Mouse (Mus musculus): ENCODE measurements at regions not wholly inside any gene's neighbourhood (a gene's known extent, or its start where the extent isn't known, plus 50 kb on each side); places are given as distances from the start of the nearest gene placed in this dataset.
"Not testable (repeated sequence)": the region's sequence is repeated elsewhere in the genome, so short reads cannot be mapped to it uniquely, and the experiment has no call there.

DNA sequence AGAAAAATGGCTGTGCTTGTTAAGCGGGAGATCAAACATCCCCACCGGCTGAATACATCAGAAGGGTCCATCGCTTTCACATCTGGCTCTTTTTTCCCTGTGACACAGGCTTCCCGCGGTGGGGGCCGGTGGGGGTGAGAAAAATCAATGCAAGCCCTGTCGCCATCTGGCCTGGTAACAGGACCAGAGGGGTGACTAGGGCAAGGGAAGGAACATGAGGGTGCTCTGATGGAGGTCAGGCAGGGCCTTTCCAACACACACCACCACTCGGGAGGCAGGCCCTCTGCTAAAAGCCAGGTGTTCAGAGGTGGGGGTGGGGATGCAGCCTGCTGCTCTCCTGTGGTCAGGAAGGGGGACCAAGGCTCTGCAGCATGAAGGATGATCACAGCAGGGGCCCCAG lies 107.5 kb upstream of the Syt13 start:
- Histone ChIP-seq H3K4me3 (ENCODE audit: control insufficient read depth, insufficient read depth, low read length) (no peak overlapping the region), H3K27ac (ENCODE audit: control insufficient read depth, insufficient read depth, low read length) (no peak overlapping the region), H3K27me3 (ENCODE audit: control insufficient read depth, insufficient read depth, low read length) (no peaks in the 10 kb centered on the region), H3K36me3 (ENCODE audit: control insufficient read depth, insufficient read depth, low read length) (no peaks in the 10 kb centered on the region), H3K4me1 (replicated peaks; ENCODE audit: control insufficient read depth, insufficient read depth, low read length) (no peaks in the 10 kb centered on the region)
- WGBS, result 22% methylated on average over 8 of the region's 8 CpGs
- TF ChIP-seq POLR2A (IDR thresholded peaks at IDR 0.05; ENCODE audit: control insufficient read depth, extremely low read depth, insufficient read depth, low read length, poor library complexity) (no peak), CTCF (IDR thresholded peaks at IDR 0.05; ENCODE audit: borderline replicate concordance, control insufficient read depth, extremely low read depth, insufficient read depth, low read length, poor library complexity) (no peak)
- DNase-seq, result no peak

DNA sequence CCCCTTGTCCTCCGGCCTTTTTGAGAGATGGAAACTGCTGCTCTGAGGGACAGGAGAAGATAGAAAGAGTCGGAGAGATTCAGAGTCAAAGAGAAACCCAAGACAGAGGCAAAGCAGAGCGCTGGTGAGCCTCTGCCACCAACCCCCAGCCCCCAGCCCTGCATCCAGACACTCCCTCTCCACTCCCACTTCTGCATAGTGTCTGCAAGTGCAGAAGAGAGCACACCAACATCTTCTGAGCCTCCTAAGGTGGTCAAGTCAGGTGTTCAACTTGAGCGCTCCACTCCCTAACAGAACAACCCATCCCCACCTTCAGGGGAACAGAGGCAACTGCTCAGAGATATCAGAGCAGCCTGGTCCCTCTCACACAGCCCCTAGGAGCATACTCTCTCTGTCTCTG lies 106.8 kb upstream of the Syt13 start:
- Histone ChIP-seq H3K4me3 (ENCODE audit: control insufficient read depth, insufficient read depth, low read length) (no peak overlapping the region), H3K36me3 (ENCODE audit: control insufficient read depth, insufficient read depth, low read length) (no peaks in the 10 kb centered on the region), H3K4me1 (replicated peaks; ENCODE audit: control insufficient read depth, insufficient read depth, low read length) (no peaks in the 10 kb centered on the region), H3K27me3 (ENCODE audit: control insufficient read depth, insufficient read depth, low read length) (no peaks in the 10 kb centered on the region), H3K27ac (ENCODE audit: control insufficient read depth, insufficient read depth, low read length) (no peak overlapping the region)
- 78% methylated on average over 4 of the region's 4 CpGs for WGBS
- TF ChIP-seq POLR2A (IDR thresholded peaks at IDR 0.05; ENCODE audit: control insufficient read depth, extremely low read depth, insufficient read depth, low read length, poor library complexity), result no peak
- no peak for TF ChIP-seq CTCF (IDR thresholded peaks at IDR 0.05; ENCODE audit: borderline replicate concordance, control insufficient read depth, extremely low read depth, insufficient read depth, low read length, poor library complexity)
- DNase-seq, result no peak

DNA sequence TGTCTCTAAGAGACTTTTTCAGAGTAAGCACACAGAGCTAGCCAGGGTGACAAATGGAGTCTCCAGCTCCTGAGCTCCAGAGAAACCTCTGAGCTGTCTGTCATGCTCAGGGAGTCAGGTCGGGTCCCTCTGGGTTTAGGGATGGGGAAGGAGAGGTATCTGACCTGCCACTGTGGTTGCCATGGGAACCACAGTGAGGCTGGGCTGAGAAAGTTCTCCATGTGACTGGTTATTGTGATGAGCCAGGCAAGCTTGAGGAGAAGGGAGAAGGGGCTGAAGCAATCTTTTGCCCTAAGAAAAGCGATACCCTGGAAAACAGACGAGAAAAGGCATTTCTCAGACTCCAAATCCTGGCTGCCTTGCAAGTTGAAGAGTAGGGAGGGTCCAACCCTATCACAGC lies 105.7 kb upstream of the Syt13 start:
- H3K4me3 ChIP-seq (ENCODE audit: control insufficient read depth, insufficient read depth, low read length), result no peak overlapping the region
- no peaks in the 10 kb centered on the region for H3K27me3 ChIP-seq (ENCODE audit: control insufficient read depth, insufficient read depth, low read length)
- no peak overlapping the region for H3K27ac ChIP-seq (ENCODE audit: control insufficient read depth, insufficient read depth, low read length)
- no peaks in the 10 kb centered on the region for H3K36me3 ChIP-seq (ENCODE audit: control insufficient read depth, insufficient read depth, low read length)
- WGBS, result 44% methylated on average over 3 of the region's 3 CpGs
- no peak for DNase-seq
- TF ChIP-seq POLR2A (IDR thresholded peaks at IDR 0.05; ENCODE audit: control insufficient read depth, extremely low read depth, insufficient read depth, low read length, poor library complexity) (no peak), CTCF (IDR thresholded peaks at IDR 0.05; ENCODE audit: borderline replicate concordance, control insufficient read depth, extremely low read depth, insufficient read depth, low read length, poor library complexity) (no peak)
- no peaks in the 10 kb centered on the region for H3K4me1 ChIP-seq (replicated peaks; ENCODE audit: control insufficient read depth, insufficient read depth, low read length)

DNA sequence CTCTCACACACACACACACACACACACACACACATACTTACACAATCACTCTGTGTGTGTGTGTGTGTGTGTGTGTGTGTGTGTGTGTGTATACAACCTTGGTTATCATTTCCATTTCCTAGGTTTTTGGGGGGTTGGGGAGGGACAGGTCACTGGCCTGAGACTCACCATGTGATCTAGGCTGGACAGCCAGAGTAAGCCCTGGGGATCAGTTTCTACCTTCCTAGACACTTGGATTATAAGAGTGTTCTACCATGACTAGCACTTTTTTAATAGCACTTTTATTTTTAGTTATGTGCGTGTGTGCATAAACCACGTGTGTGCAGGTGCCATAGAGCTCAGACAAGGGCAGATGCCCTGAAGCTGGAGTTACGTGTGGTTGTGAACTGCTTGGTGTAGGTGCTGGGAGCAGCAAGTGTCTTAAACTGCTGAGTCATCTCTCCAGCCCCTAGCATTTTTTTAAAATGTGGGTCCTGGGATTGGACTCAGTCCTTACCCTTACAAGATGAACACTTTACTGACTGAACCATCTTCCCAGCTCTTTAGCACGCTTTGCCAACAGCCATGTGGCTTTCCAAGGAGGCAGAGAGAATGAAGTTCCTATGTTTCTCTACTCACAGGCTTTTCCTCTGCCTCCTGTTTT lies 105.1 kb upstream of the Syt13 start:
- Histone ChIP-seq H3K27ac (ENCODE audit: control insufficient read depth, insufficient read depth, low read length) (no peak overlapping the region), H3K4me1 (replicated peaks; ENCODE audit: control insufficient read depth, insufficient read depth, low read length) (no peaks in the 10 kb centered on the region), H3K36me3 (ENCODE audit: control insufficient read depth, insufficient read depth, low read length) (no peaks in the 10 kb centered on the region), H3K4me3 (ENCODE audit: control insufficient read depth, insufficient read depth, low read length) (no peak overlapping the region), H3K27me3 (ENCODE audit: control insufficient read depth, insufficient read depth, low read length) (no peaks in the 10 kb centered on the region)
- WGBS, result 31% methylated on average over 4 of the region's 4 CpGs
- DNase-seq, result no peak
- TF ChIP-seq POLR2A (IDR thresholded peaks at IDR 0.05; ENCODE audit: control insufficient read depth, extremely low read depth, insufficient read depth, low read length, poor library complexity) (no peak), CTCF (IDR thresholded peaks at IDR 0.05; ENCODE audit: borderline replicate concordance, control insufficient read depth, extremely low read depth, insufficient read depth, low read length, poor library complexity) (no peak)

DNA sequence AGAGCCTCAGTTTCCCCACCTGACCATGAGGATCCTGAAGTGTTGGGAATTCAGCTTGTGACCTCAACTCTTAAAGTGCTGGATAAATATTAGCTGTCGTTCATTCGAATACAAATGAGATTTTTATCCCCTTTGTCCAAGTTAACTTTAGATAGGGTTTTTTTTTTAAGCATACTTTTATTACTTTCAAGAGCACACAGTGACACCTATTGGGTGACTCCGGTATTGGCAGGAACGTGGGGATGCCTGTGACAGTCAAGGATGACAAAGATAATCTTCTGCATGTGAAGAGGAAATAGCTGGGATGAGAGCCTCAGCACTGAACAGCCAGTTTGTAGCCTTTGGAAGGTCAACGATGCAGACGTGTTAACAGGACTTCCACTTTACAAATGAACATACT lies 103.9 kb upstream of the Syt13 start:
- not testable (repeated sequence) for H3K27me3 ChIP-seq (ENCODE audit: control insufficient read depth, insufficient read depth, low read length); H3K4me1 ChIP-seq (replicated peaks; ENCODE audit: control insufficient read depth, insufficient read depth, low read length); H3K4me3 ChIP-seq (ENCODE audit: control insufficient read depth, insufficient read depth, low read length); H3K36me3 ChIP-seq (ENCODE audit: control insufficient read depth, insufficient read depth, low read length); H3K27ac ChIP-seq (ENCODE audit: control insufficient read depth, insufficient read depth, low read length)
- WGBS, result 9% methylated on average over 6 of the region's 6 CpGs
- DNase-seq, result peak; percentile 15

DNA sequence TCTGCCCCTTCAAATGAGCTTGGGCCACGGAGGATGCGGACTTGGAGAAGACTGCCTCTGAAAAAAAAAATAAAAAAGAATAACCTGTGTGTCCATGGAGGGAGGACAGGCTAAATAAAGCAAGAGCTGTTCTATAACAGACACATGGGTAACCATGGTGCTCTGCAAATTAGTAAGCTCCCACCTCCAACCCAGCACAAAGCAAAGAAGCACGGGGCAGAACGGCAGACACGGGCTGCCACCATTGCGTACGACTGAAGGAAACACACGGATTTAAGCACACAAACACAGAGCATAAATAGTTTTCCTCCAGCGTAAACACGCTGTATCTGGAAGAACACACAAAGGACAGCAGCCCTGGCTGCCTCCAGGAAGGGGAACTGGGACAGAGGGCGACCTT lies 101.9 kb upstream of the Syt13 start:
- Histone ChIP-seq H3K36me3 (ENCODE audit: control insufficient read depth, insufficient read depth, low read length) (no peaks in the 10 kb centered on the region), H3K27ac (ENCODE audit: control insufficient read depth, insufficient read depth, low read length) (no peak overlapping the region), H3K4me3 (ENCODE audit: control insufficient read depth, insufficient read depth, low read length) (no peak overlapping the region), H3K27me3 (ENCODE audit: control insufficient read depth, insufficient read depth, low read length) (no peaks in the 10 kb centered on the region), H3K4me1 (replicated peaks; ENCODE audit: control insufficient read depth, insufficient read depth, low read length) (no peaks in the 10 kb centered on the region)
- TF ChIP-seq CTCF (IDR thresholded peaks at IDR 0.05; ENCODE audit: borderline replicate concordance, control insufficient read depth, extremely low read depth, insufficient read depth, low read length, poor library complexity), result no peak
- TF ChIP-seq POLR2A (IDR thresholded peaks at IDR 0.05; ENCODE audit: control insufficient read depth, extremely low read depth, insufficient read depth, low read length, poor library complexity), result no peak
- DNase-seq, result no peak
- 73% methylated on average over 11 of the region's 11 CpGs for WGBS

DNA sequence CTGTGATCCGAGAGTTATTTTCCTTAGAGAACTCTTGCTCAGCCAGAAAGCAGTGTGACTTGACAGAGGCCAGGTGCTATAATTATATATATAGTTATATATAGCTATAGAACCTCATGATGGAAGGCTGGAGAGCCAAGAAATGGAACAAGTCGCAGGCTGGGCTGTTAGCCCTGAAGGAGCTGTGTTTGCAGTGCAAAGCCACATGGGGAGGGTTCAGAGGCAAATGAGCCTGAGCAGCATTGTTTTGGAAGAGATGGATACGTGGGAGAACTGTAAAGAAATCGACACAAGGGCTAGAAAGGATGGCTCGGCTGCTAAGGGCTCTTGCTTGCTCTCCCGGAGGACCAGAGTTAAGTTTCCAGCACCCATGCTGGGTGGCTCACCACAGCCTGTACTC lies 95.3 kb upstream of the Syt13 start:
- Histone ChIP-seq H3K4me1 (replicated peaks; ENCODE audit: control insufficient read depth, insufficient read depth, low read length) (no peaks in the 10 kb centered on the region), H3K27ac (ENCODE audit: control insufficient read depth, insufficient read depth, low read length) (no peak overlapping the region), H3K27me3 (ENCODE audit: control insufficient read depth, insufficient read depth, low read length) (no peaks in the 10 kb centered on the region), H3K36me3 (ENCODE audit: control insufficient read depth, insufficient read depth, low read length) (no peaks in the 10 kb centered on the region), H3K4me3 (ENCODE audit: control insufficient read depth, insufficient read depth, low read length) (no peak overlapping the region)
- whole genome bisulfite sequencing, result 88% methylated on average over 6 of the region's 6 CpGs
- DNase-seq, result no peak
- TF ChIP-seq POLR2A (IDR thresholded peaks at IDR 0.05; ENCODE audit: control insufficient read depth, extremely low read depth, insufficient read depth, low read length, poor library complexity) (no peak), CTCF (IDR thresholded peaks at IDR 0.05; ENCODE audit: borderline replicate concordance, control insufficient read depth, extremely low read depth, insufficient read depth, low read length, poor library complexity) (no peak)

Data from thymus, adult 2 months (tissue).